Mouse (Mus musculus) mouse embryonic stem cell (cell line): ENCODE data around the gene Zfp846.
"Not testable (repeated sequence)": the region's sequence is repeated elsewhere in the genome, so short reads cannot be mapped to it uniquely, and the experiment has no call there.

Experiments used
- in situ Hi-C, 2 experiments: fragments of 300-500 bp; cut with MboI; formaldehyde crosslinking; loops; 1 replicate in 1 of 2; 3 replicates in 1 of 2; pipeline ENCODE4 v1.14.3; 2019 to 2020; ENCODE audit warnings: low sequenced_read_pairs in 2 of 2, low pct_unique_long_range_greater_than_20kb in 1 of 2, mixed read lengths in 1 of 2; ENCODE audit not compliant: unreplicated experiment in 1 of 2

The Zfp846 gene

GRCm38 (mm10) chr9:20581175-20581634 lies at the start of gene Zfp846:
Gene Zfp846, plus strand, starts transcription at chr9:20581291.
- in situ Hi-C loops, result no loop called here

- in situ Hi-C loops, result no loop called here
These were observed 46.7 kb upstream of the Zfp846 start for GRCm38 (mm10) chr9:20534326-20534926.

- in situ Hi-C loops, result no loop called here
These were observed 44.5 kb upstream of the Zfp846 start for GRCm38 (mm10) chr9:20536598-20536997.

GRCm38 (mm10) chr9:20543496-20543895 lies 37.6 kb upstream of the Zfp846 start:
- in situ Hi-C loops, result no loop called here

- in situ Hi-C loops, result no loop called here
These were observed 36.8 kb upstream of the Zfp846 start for GRCm38 (mm10) chr9:20544070-20544821.

- in situ Hi-C loops, result no loop called here
These were observed 35.9 kb upstream of the Zfp846 start for GRCm38 (mm10) chr9:20545151-20545550.

- in situ Hi-C loops, result no loop called here
These were observed 29.3 kb upstream of the Zfp846 start for GRCm38 (mm10) chr9:20551781-20552275.

GRCm38 (mm10) chr9:20552698-20553097 lies 28.4 kb upstream of the Zfp846 start:
- in situ Hi-C loops, result no loop called here

- in situ Hi-C loops, result no loop called here
These were observed 18.9 kb upstream of the Zfp846 start for GRCm38 (mm10) chr9:20562177-20562576.

- in situ Hi-C loops, result not testable (repeated sequence)
These were observed 15.6 kb upstream of the Zfp846 start for GRCm38 (mm10) chr9:20565326-20566030.

- in situ Hi-C loops, result no loop called here
These were observed 10.0 kb upstream of the Zfp846 start for GRCm38 (mm10) chr9:20571060-20571459.

- in situ Hi-C loops, result no loop called here
These were observed 4.5 kb upstream of the Zfp846 start for GRCm38 (mm10) chr9:20576591-20576990.

- in situ Hi-C loops, result no loop called here
These were observed 20.2 kb downstream of the Zfp846 start for GRCm38 (mm10) chr9:20601270-20601669.

GRCm38 (mm10) chr9:20606269-20606668 lies 25.2 kb downstream of the Zfp846 start:
- in situ Hi-C loops, result no loop called here

GRCm38 (mm10) chr9:20607100-20607974 lies 26.2 kb downstream of the Zfp846 start:
- in situ Hi-C loops, result no loop called here

GRCm38 (mm10) chr9:20609831-20610464 lies 28.9 kb downstream of the Zfp846 start:
- in situ Hi-C loops, result loop anchor here in 1 of 2 experiments (10.0 kb wide), 1 partner anchor 145 kb away; the partner anchor contains the start of gene Zfp26

GRCm38 (mm10) chr9:20611976-20612375 lies 30.9 kb downstream of the Zfp846 start:
- in situ Hi-C loops, result loop anchor here in 1 of 2 experiments (10.0 kb wide), 1 partner anchor 147 kb away; the partner anchor contains the start of gene Zfp26

- in situ Hi-C loops, result loop anchor here in 1 of 2 experiments (10.0 kb wide), 1 partner anchor 152 kb away; the partner anchor contains the start of gene Zfp26
These were observed 35.6 kb downstream of the Zfp846 start for GRCm38 (mm10) chr9:20616685-20617084.
